Mouse (Mus musculus): ENCODE results near the gene Adarb1. TPM values are rescaled to one million over a fixed set of nuclear protein-coding genes. Genes with fewer than 3 reads are reported as not detected.

Gene Adarb1
- total RNA-seq (2022) = 10 to 100 TPM; 12.4 to 17.7 (median 16.4) TPM

GRCm38 (mm10) chr10:77418138-77418537 is at the start of gene Adarb1:
Gene Adarb1 (minus strand): TSS chr10:77418270.
- peak; percentile 90 for DNase-seq (ENCODE audit: low spot score)

- DNase-seq (ENCODE audit: low spot score) = no peak
Measured at GRCm38 (mm10) chr10:77467407-77467806, 49.3 kb upstream of the Adarb1 start.

GRCm38 (mm10) chr10:77465902-77466301 is 47.8 kb upstream of the Adarb1 start:
- DNase-seq (ENCODE audit: low spot score) = no peak

- DNase-seq (ENCODE audit: low spot score) = peak; percentile 55
Measured at GRCm38 (mm10) chr10:77464181-77464936, 46.3 kb upstream of the Adarb1 start.

GRCm38 (mm10) chr10:77461161-77461560 is 43.1 kb upstream of the Adarb1 start:
- DNase-seq (ENCODE audit: low spot score) = no peak

DNA sequence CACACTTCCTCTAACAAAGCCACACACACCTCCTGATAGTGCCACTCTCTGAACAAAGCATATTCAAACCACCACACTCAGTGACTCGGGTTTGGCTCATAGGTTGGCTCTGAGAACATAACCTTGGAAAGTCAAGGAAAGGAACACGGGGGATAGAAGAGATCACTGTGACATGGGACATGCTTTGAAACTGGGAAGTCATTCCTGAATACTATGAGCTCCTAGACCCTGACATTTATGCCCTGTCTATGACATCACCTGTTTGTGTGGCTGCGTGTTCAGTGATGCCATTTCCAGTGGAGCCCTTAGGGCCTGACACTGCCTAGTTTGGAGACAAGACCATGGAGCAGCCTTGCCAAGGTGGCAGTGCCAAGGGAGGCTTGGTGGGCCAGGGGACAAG is 39.6 kb upstream of the Adarb1 start:
- DNase-seq (ENCODE audit: low spot score) = no peak

DNA sequence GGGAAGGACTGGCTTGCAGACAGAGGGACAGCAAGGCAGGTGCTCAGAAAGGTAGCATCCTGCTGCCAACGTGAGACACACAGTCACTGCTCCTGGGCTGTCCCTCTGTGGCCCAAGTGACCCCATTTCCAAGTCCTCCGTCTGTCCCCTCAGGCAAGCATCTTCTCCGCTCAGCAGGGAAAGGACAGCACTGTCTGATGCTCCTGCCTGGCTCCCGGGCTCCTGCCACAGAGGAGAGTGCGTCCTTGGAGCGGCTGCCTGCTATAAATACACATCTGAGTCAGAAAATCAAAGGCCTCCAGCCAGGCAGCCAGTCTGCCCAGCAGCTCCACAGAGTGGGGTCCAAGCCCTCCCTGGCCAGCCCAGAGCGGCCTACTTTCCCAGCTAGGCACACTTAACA is 38.4 kb upstream of the Adarb1 start:
- peak; percentile 51 for DNase-seq (ENCODE audit: low spot score)

DNA sequence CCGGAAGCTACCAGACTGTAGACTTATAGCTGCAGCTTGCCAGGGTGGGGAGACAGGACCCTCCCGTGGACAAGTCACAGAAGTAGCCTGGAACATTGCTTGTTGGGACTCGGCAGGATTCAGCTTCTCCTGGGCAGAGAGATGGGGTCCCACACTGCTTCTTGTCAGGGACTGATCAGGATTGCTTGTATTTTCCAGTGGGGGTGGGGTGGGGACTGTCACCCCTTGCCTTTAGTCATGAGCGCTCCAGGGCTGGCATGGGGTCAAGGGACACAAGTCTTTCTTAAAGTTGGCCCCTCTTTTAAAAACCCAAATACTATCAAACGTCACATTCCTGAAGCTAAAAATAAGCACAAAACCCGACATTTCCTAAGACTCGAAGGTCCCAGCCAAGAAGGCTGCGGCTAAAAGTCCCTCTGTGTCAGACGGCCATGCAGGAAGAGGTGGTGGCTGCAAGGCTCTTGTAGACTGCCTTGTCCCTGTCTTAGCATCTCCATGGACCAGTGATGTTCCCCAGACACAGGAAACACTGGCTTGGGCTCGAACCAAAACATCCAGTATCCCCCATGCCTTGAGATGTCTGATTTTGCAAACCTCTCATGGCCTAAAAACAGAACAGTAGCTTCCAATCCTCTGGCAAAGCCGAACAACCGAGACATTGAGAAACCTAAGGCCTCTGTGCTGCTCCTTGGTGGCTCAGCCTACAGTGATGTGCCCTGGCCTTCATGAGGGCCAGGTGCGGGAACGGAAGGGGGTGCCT is 37.4 kb upstream of the Adarb1 start:
- DNase-seq (ENCODE audit: low spot score) = no peak

- DNase-seq (ENCODE audit: low spot score) = no peak
Measured at GRCm38 (mm10) chr10:77454795-77455194, 36.7 kb upstream of the Adarb1 start.

- no peak for DNase-seq (ENCODE audit: low spot score)
Measured at GRCm38 (mm10) chr10:77451822-77452221, 33.8 kb upstream of the Adarb1 start.

DNA sequence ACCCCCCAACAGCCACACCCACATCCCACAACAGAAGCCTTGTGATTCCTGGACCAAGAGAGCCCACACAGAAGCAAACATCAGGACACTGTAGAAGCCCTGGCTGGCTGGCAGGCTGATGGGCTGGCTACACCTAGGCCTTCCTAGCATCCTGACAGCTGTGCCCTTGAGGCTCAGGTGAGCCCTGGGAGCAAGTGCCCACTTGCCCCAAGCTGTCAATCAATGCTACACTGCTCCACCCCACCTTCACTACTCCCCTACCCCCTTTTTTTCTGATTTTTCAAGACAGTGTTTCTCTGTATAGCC is 32.0 kb upstream of the Adarb1 start:
- no peak for DNase-seq (ENCODE audit: low spot score)

DNA sequence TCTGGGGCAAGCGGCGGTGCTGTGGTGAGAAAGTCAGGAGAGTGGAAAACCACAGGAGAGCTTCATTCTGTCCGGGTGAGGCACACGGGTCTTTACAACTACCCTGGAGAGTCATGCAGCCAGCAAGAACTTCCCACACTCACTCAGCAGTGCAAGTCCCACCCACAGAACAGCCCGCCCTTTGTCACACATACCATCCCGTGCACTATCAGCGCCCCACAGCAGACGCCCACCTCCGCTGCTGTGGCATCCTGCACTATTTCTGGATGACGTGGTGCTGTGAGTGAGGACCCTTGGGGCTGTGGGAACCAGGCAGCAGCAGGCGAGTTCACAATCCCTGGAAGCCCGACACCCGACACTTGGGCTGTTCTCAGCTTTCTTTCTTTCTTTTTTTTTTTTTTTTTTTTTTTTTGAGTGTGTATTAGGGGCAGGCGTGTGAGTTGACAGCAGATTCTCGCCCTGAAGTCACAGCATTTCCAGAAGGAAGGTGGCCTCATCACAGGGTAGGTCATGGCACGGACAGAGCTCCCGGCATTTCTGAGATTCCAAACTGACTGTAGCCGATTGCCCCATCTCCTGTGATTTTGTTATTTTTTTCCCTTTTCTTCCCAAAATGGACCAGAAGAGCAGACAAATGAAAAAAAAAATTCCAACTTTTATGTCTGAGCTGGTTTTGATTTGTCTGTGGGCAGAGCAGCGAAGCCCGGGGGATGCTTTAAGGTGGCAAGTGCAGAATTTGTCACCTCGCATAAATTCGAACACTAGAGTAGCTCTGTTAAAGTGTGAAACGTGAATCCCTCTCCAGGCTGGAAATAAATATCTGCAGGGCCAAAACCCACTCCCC is 31.5 kb upstream of the Adarb1 start:
- DNase-seq (ENCODE audit: low spot score) = no peak

- DNase-seq (ENCODE audit: low spot score) = no peak
Measured at GRCm38 (mm10) chr10:77448698-77449247, 30.7 kb upstream of the Adarb1 start.

DNA sequence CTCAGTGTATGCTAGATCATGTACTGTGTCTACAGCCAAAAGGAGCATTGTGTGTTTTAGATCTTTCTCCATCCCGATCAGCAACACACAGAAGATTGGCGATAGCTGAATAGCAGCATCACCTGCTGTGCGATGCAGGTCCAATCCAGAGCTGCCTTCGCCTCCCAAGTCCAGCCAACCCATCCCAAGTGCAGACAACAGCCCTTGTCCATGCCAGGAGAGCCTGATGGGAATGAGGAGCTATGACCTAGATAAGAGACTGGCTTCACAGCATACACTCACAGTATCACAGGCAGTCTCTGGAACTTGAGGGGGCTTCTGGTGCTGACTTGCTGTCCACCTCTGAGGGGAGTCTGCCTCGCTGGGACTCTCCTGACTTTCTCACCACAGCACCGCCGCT is 30.1 kb upstream of the Adarb1 start:
- DNase-seq (ENCODE audit: low spot score) = no peak

DNA sequence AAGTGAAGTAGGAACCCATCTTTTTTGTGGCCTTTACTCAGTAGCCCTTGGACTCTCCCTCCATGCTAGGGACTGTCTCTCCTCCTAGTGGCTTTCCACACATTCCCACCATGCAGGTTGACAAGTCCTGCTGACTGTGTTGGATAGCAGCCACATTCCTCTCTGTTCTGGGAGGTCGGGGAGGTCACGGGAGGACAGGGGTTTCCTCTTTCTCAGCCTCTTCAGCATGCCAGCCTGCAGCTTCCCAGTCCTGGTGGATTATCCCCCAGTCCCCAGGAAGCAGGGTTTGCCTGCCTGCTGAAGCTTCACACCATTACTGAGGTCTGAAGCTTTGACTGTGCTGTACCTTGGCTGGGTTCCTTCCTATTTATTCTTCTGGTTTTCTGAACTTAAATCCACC is 29.7 kb upstream of the Adarb1 start:
- no peak for DNase-seq (ENCODE audit: low spot score)

DNA sequence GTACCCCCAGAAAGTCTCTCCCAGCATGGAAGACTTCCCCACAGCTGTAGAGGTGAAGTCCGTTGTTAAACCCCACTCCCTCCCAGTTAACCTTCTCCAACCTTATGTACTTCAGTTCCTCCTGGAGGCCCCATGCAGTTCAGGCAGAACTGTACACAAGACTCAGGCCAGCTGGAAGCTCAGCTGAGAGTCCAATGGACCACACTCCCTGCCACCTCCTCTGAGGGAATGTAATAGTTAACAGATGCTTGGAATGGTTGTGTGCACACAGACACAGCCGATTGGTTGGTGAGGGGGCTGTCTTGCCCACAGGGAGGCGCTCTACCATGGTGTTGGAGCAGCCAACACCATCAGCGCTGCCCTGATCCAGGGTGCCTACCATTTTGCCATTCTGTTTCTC is 24.2 kb upstream of the Adarb1 start:
- DNase-seq (ENCODE audit: low spot score) = no peak

- no peak for DNase-seq (ENCODE audit: low spot score)
Measured at GRCm38 (mm10) chr10:77441812-77442211, 23.7 kb upstream of the Adarb1 start.

- DNase-seq (ENCODE audit: low spot score) = peak; percentile 90
Measured at GRCm38 (mm10) chr10:77440841-77441755, 23.0 kb upstream of the Adarb1 start.

DNA sequence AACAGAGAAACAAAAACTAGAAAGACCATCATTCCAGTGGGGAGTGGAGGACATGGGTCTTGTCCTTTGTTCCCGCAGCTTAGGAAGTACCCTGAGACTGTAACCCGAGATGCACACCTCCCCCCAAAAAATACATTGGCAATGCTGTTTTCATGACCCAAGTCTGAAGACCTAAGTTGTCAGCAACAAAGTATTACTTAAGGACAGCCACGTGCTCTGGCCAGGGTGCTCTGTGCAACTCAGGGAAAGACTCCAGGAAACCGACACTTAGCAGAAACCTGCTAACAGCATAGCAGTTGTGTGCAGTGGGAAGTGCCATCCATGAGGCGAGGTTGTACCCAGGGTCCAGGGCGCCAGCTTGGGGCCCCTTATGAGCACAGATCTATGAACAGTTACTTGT is 22.2 kb upstream of the Adarb1 start:
- DNase-seq (ENCODE audit: low spot score) = no peak

DNA sequence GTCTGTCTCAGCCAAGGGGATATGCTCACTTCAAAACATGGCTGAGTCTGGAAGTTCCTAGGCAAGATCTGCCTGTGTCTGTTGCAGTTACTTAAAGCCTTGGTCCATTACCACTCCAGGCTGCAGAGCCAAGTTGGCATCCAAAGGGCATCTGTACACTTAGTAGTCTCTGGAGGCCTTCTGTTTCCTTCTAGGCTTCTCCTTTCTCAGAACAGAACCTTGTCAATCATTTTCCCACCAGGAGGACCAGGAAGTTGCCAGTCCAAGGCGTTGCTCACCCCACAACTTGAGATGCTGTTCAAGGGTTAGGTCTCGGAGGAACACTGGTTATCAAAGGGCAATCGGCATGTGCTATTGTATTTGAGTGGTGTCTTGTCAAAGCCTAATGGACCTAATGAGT is 21.0 kb upstream of the Adarb1 start:
- DNase-seq (ENCODE audit: low spot score) = no peak

DNA sequence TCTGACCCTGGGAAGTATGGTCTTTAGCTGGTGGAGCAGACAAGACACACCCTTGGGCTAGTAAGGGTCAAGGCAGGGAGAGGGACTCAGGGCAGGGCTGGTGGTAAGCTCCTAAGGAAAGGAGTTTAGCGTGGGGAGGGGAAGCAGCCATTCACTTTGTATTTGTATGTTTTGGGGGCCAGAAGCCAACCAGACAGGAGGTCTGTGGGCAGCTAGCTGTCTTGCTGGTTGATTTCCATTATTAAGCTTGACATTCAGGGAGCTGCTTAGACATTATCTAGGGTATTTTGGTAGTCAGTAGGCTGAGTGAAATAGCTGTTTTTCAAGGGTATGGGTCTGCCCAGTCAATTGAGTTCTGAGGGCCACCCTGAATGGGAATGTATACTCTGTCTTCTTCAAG is 20.0 kb upstream of the Adarb1 start:
- DNase-seq (ENCODE audit: low spot score) = no peak

All from heart, adult 8-10 months (tissue).